Mouse (Mus musculus): ENCODE measurements around the gene Gm13276. TPM values are rescaled to one million over a fixed set of nuclear protein-coding genes. Genes with fewer than 3 reads are reported as not detected.
A peak's percentile ranks its signal among the peaks of the same experiment; 100 is the strongest.
"Not testable (repeated sequence)": the region's sequence is repeated elsewhere in the genome, so short reads cannot be mapped to it uniquely, and the experiment has no call there.

Gm13276 gene
- polyA plus RNA-seq, 1 experiment from 2014 or later: not detected

GRCm38 (mm10) chr4:88773534-88773933 is 12.0 kb upstream of the Gm13276 start, which contains the start of gene Gm13290:
Gene Gm13290 (plus strand): TSS chr4:88773834.
- not testable (repeated sequence) for H3K4me1 ChIP-seq (ENCODE audit: control insufficient read depth, insufficient read depth, low read length); H3K4me3 ChIP-seq (replicated peaks; ENCODE audit: low read depth, low read length); H3K27me3 ChIP-seq (ENCODE audit: control insufficient read depth, insufficient read depth, low read length); H3K36me3 ChIP-seq (ENCODE audit: control insufficient read depth, insufficient read depth, low read length); DNase-seq; H3K9me3 ChIP-seq (ENCODE audit: control insufficient read depth, low read length); H3K27ac ChIP-seq (replicated peaks; ENCODE audit: low read depth, low read length); H3K4me2 ChIP-seq (ENCODE audit: low read length); H3K9ac ChIP-seq (replicated peaks; ENCODE audit: low read length); ATAC-seq (ENCODE audit: low FRiP score, low TSS enrichment)
- no CpG with 5 or more reads among the region's 32 CpGs for WGBS

- ATAC-seq (ENCODE audit: low FRiP score, low TSS enrichment); DNase-seq; H3K36me3 ChIP-seq (ENCODE audit: control insufficient read depth, insufficient read depth, low read length); H3K27ac ChIP-seq (replicated peaks; ENCODE audit: low read depth, low read length); H3K4me2 ChIP-seq (ENCODE audit: low read length); H3K4me3 ChIP-seq (replicated peaks; ENCODE audit: low read depth, low read length); H3K9ac ChIP-seq (replicated peaks; ENCODE audit: low read length); H3K27me3 ChIP-seq (ENCODE audit: control insufficient read depth, insufficient read depth, low read length); H3K9me3 ChIP-seq (ENCODE audit: control insufficient read depth, low read length); H3K4me1 ChIP-seq (ENCODE audit: control insufficient read depth, insufficient read depth, low read length): not testable (repeated sequence)
- no CpG with 5 or more reads among the region's 29 CpGs for WGBS
These were observed 8.9 kb upstream of the Gm13276 start, which contains the start of gene Gm13289 for GRCm38 (mm10) chr4:88776622-88777021. Gene Gm13289 (plus strand): TSS chr4:88776922.

- H3K4me2 ChIP-seq (ENCODE audit: low read length); H3K36me3 ChIP-seq (ENCODE audit: control insufficient read depth, insufficient read depth, low read length); H3K4me1 ChIP-seq (ENCODE audit: control insufficient read depth, insufficient read depth, low read length); DNase-seq; H3K9me3 ChIP-seq (ENCODE audit: control insufficient read depth, low read length); H3K9ac ChIP-seq (replicated peaks; ENCODE audit: low read length); H3K27me3 ChIP-seq (ENCODE audit: control insufficient read depth, insufficient read depth, low read length); H3K4me3 ChIP-seq (replicated peaks; ENCODE audit: low read depth, low read length); H3K27ac ChIP-seq (replicated peaks; ENCODE audit: low read depth, low read length); ATAC-seq (ENCODE audit: low FRiP score, low TSS enrichment): not testable (repeated sequence)
- WGBS: no CpG with 5 or more reads among the region's 29 CpGs
These were observed 6.0 kb upstream of the Gm13276 start, which contains the start of gene Gm13272 for GRCm38 (mm10) chr4:88779550-88779949. Gene Gm13272 (plus strand): TSS chr4:88779850.

GRCm38 (mm10) chr4:88780320-88780719 is 5.2 kb upstream of the Gm13276 start:
- not testable (repeated sequence) for H3K9ac ChIP-seq (replicated peaks; ENCODE audit: low read length); ATAC-seq (ENCODE audit: low FRiP score, low TSS enrichment); H3K4me3 ChIP-seq (replicated peaks; ENCODE audit: low read depth, low read length); H3K4me2 ChIP-seq (ENCODE audit: low read length); H3K4me1 ChIP-seq (ENCODE audit: control insufficient read depth, insufficient read depth, low read length); DNase-seq; H3K27ac ChIP-seq (replicated peaks; ENCODE audit: low read depth, low read length); H3K27me3 ChIP-seq (ENCODE audit: control insufficient read depth, insufficient read depth, low read length); H3K36me3 ChIP-seq (ENCODE audit: control insufficient read depth, insufficient read depth, low read length); H3K9me3 ChIP-seq (ENCODE audit: control insufficient read depth, low read length)
- WGBS: 47% methylated on average over 16 of the region's 18 CpGs

- H3K9me3 ChIP-seq (ENCODE audit: control insufficient read depth, low read length); ATAC-seq (ENCODE audit: low FRiP score, low TSS enrichment); DNase-seq; H3K4me3 ChIP-seq (replicated peaks; ENCODE audit: low read depth, low read length); H3K36me3 ChIP-seq (ENCODE audit: control insufficient read depth, insufficient read depth, low read length); H3K27ac ChIP-seq (replicated peaks; ENCODE audit: low read depth, low read length); H3K4me1 ChIP-seq (ENCODE audit: control insufficient read depth, insufficient read depth, low read length); H3K27me3 ChIP-seq (ENCODE audit: control insufficient read depth, insufficient read depth, low read length); H3K9ac ChIP-seq (replicated peaks; ENCODE audit: low read length): not testable (repeated sequence)
- WGBS: 25% methylated on average over 4 of the region's 7 CpGs
- 0 out of 2 replicates have a peak within 1 kb of the TSS, but pooled peaks have one; percentile 27 for H3K4me2 ChIP-seq (ENCODE audit: low read length)
These were observed 3.7 kb upstream of the Gm13276 start, which contains the start of gene Ifnz for GRCm38 (mm10) chr4:88781831-88782230. Gene Ifnz (plus strand): TSS chr4:88782131.

- H3K36me3 ChIP-seq (ENCODE audit: control insufficient read depth, insufficient read depth, low read length); H3K4me1 ChIP-seq (ENCODE audit: control insufficient read depth, insufficient read depth, low read length); H3K27me3 ChIP-seq (ENCODE audit: control insufficient read depth, insufficient read depth, low read length); H3K4me3 ChIP-seq (replicated peaks; ENCODE audit: low read depth, low read length); ATAC-seq (ENCODE audit: low FRiP score, low TSS enrichment); H3K9me3 ChIP-seq (ENCODE audit: control insufficient read depth, low read length); H3K27ac ChIP-seq (replicated peaks; ENCODE audit: low read depth, low read length); DNase-seq; H3K9ac ChIP-seq (replicated peaks; ENCODE audit: low read length): not testable (repeated sequence)
- 0 out of 2 replicates have a peak overlapping the region, but pooled peaks have one; percentile 27 for H3K4me2 ChIP-seq (ENCODE audit: low read length)
- WGBS: 0% methylated on average over 15 of the region's 31 CpGs
These were observed 3.2 kb upstream of the Gm13276 start for GRCm38 (mm10) chr4:88782335-88782734.

GRCm38 (mm10) chr4:88788402-88788801 is 2.9 kb downstream of the Gm13276 start, which contains the start of gene Gm13277:
Gene Gm13277 (plus strand): TSS chr4:88788632.
- ATAC-seq (ENCODE audit: low FRiP score, low TSS enrichment); H3K4me2 ChIP-seq (ENCODE audit: low read length); H3K4me1 ChIP-seq (ENCODE audit: control insufficient read depth, insufficient read depth, low read length); H3K4me3 ChIP-seq (replicated peaks; ENCODE audit: low read depth, low read length); H3K9me3 ChIP-seq (ENCODE audit: control insufficient read depth, low read length); DNase-seq; H3K9ac ChIP-seq (replicated peaks; ENCODE audit: low read length); H3K36me3 ChIP-seq (ENCODE audit: control insufficient read depth, insufficient read depth, low read length); H3K27ac ChIP-seq (replicated peaks; ENCODE audit: low read depth, low read length); H3K27me3 ChIP-seq (ENCODE audit: control insufficient read depth, insufficient read depth, low read length): not testable (repeated sequence)
- 0% methylated on average over 4 of the region's 28 CpGs for WGBS

GRCm38 (mm10) chr4:88791250-88791649 is 5.7 kb downstream of the Gm13276 start, which contains the start of gene Gm13278:
Gene Gm13278 (plus strand): TSS chr4:88791550.
- not testable (repeated sequence) for DNase-seq; H3K27ac ChIP-seq (replicated peaks; ENCODE audit: low read depth, low read length); H3K27me3 ChIP-seq (ENCODE audit: control insufficient read depth, insufficient read depth, low read length); H3K9me3 ChIP-seq (ENCODE audit: control insufficient read depth, low read length); H3K9ac ChIP-seq (replicated peaks; ENCODE audit: low read length); H3K4me1 ChIP-seq (ENCODE audit: control insufficient read depth, insufficient read depth, low read length); H3K4me3 ChIP-seq (replicated peaks; ENCODE audit: low read depth, low read length); ATAC-seq (ENCODE audit: low FRiP score, low TSS enrichment); H3K36me3 ChIP-seq (ENCODE audit: control insufficient read depth, insufficient read depth, low read length); H3K4me2 ChIP-seq (ENCODE audit: low read length)
- no CpG with 5 or more reads among the region's 28 CpGs for WGBS

GRCm38 (mm10) chr4:88793936-88794675 is 8.6 kb downstream of the Gm13276 start, which contains the start of gene Gm13275:
Gene Gm13275 (plus strand): TSS chr4:88794487.
- not testable (repeated sequence) for H3K4me3 ChIP-seq (replicated peaks; ENCODE audit: low read depth, low read length); ATAC-seq (ENCODE audit: low FRiP score, low TSS enrichment); H3K4me1 ChIP-seq (ENCODE audit: control insufficient read depth, insufficient read depth, low read length); H3K9me3 ChIP-seq (ENCODE audit: control insufficient read depth, low read length); H3K27me3 ChIP-seq (ENCODE audit: control insufficient read depth, insufficient read depth, low read length); DNase-seq; H3K4me2 ChIP-seq (ENCODE audit: low read length); H3K9ac ChIP-seq (replicated peaks; ENCODE audit: low read length); H3K27ac ChIP-seq (replicated peaks; ENCODE audit: low read depth, low read length); H3K36me3 ChIP-seq (ENCODE audit: control insufficient read depth, insufficient read depth, low read length)
- WGBS: 0% methylated on average over 10 of the region's 52 CpGs
